Comparison of ENCODE assay signal across 15 mouse cellular contexts in the genomic region with DNA sequence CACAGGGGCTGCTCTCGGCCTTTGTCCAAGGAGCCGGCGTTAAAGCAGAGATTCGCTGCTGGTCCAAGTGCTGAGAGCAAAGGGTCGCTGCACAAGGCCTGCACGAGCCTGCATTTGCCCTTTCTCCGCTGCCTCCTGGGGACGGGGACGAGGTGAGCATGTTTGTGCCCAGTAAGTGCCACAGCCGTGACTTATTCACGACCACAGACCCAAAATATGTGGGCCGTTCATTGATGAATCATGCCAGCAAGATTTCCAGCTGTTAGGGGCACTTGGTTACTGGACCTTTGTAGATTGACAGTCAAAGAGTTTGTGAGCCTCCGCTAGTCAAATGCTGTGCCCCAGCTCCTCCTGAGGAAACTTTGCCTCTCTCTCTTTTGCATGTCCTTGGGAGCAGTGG. TPM values are rescaled to one million over a fixed set of nuclear protein-coding genes. Genes with fewer than 3 reads are reported as not detected.
DNase-seq lines count a peak whose midpoint lies in the region; ATAC-seq and TF ChIP-seq lines count a peak whose summit lies in the region.
"Had no signal": no experiment of that assay in that cellular context is flagged by ENCODE, and none has a peak within 500 bp of the region (broad histone marks: within the 10 kb centered on the region; RNA-seq: fewer than 3 reads in every experiment).

No protein-coding gene starts in this region.

- WGBS in hindbrain, embryonic 10.5 days: 33% methylated on average over 13 of the region's 13 CpGs
- WGBS in hindbrain, postnatal 0 days: 36% methylated on average over 13 of the region's 13 CpGs
- 58% methylated on average over 13 of the region's 13 CpGs for WGBS in limb, embryonic 14.5 days
- WGBS in forebrain, embryonic 10.5 days: 38% methylated on average over 13 of the region's 13 CpGs
- WGBS in heart, adult 2 months: 78% methylated on average over 13 of the region's 13 CpGs

- peak; percentile 15 for DNase-seq in hindbrain, embryonic 10.5 days (ENCODE audit: low spot score)
- no peak for DNase-seq in hindbrain, postnatal 0 days (ENCODE audit: low spot score)
- DNase-seq in 3T3-L1 (ENCODE audit: low read depth, low spot score): peak; percentile 59
- DNase-seq in NIH3T3 (ENCODE audit: low read depth): peak; percentile 36
- DNase-seq in limb, embryonic 14.5 days (ENCODE audit: low spot score): no peak
- no peak for DNase-seq in forebrain, embryonic 10.5 days (ENCODE audit: extremely low spot score, low spot score)
- no peak for DNase-seq in heart, adult 2 months
- no peak for DNase-seq in thymus, postnatal 36 days
- DNase-seq: cerebellum, adult 11-12 months had no signal

- no peak overlapping the region for H3K27ac ChIP-seq in hindbrain, embryonic 10.5 days
- no peak overlapping the region for H3K27ac ChIP-seq in hindbrain, postnatal 0 days
- peak overlapping the region; percentile 62 for H3K27ac ChIP-seq in limb, embryonic 14.5 days (replicated peaks; ENCODE audit: low read depth, low read length)
- no peak overlapping the region for H3K27ac ChIP-seq in forebrain, embryonic 10.5 days
- H3K27ac ChIP-seq in heart, adult 2 months: no peak overlapping the region
- H3K27ac ChIP-seq: embryonic facial prominence, embryonic 12.5 days; forebrain, embryonic 13.5 days; liver, embryonic 14.5 days; midbrain, embryonic 12.5 days had no signal

- H3K4me2 ChIP-seq in hindbrain, postnatal 0 days (ENCODE audit: low read depth, low read length): no peak overlapping the region
- H3K4me2 ChIP-seq in limb, embryonic 14.5 days (replicated peaks; ENCODE audit: low read depth, low read length, severe bottlenecking): no peak overlapping the region

- H3K9ac ChIP-seq in hindbrain, postnatal 0 days (replicated peaks; ENCODE audit: low read length): no peak overlapping the region
- H3K9ac ChIP-seq in limb, embryonic 14.5 days (ENCODE audit: low read depth, low read length, severe bottlenecking): peak overlapping the region; percentile 13; the same call in 1 of the 2 replicates
- no peak overlapping the region for H3K9ac ChIP-seq in heart, adult 2 months (ENCODE audit: low read depth, low read length)
- H3K9ac ChIP-seq: embryonic facial prominence, embryonic 12.5 days; liver, embryonic 14.5 days; midbrain, embryonic 12.5 days had no signal

- no peak for TF ChIP-seq POLR2A in limb, embryonic 14.5 days (IDR thresholded peaks at IDR 0.05; ENCODE audit: borderline replicate concordance, extremely low read depth, insufficient read depth, insufficient read length)
- TF ChIP-seq POLR2A in heart, adult 2 months (IDR thresholded peaks at IDR 0.05; ENCODE audit: insufficient read depth, low read depth, low read length): no peak

- no peak overlapping the region for H3K4me3 ChIP-seq in hindbrain, embryonic 10.5 days
- H3K4me3 ChIP-seq in hindbrain, postnatal 0 days (ENCODE audit: low read length): no peak overlapping the region
- no peak overlapping the region for H3K4me3 ChIP-seq in limb, embryonic 14.5 days (replicated peaks; ENCODE audit: low read length)
- H3K4me3 ChIP-seq in forebrain, embryonic 10.5 days: no peak overlapping the region
- no peak overlapping the region for H3K4me3 ChIP-seq in heart, adult 2 months
- H3K4me3 ChIP-seq: embryonic facial prominence, embryonic 12.5 days; forebrain, embryonic 13.5 days; midbrain, embryonic 12.5 days had no signal

- no peak for ATAC-seq in hindbrain, postnatal 0 days
- ATAC-seq in limb, embryonic 14.5 days (ENCODE audit: low FRiP score, low read depth): no peak
- ATAC-seq: forebrain, embryonic 13.5 days; lung, postnatal 0 days had no signal

- no peaks in the 10 kb centered on the region for H3K36me3 ChIP-seq in hindbrain, embryonic 10.5 days
- H3K36me3 ChIP-seq in hindbrain, postnatal 0 days (ENCODE audit: insufficient read depth, low read length): no peaks in the 10 kb centered on the region
- H3K36me3 ChIP-seq in limb, embryonic 14.5 days (ENCODE audit: control insufficient read depth, insufficient read depth, low read length): no peaks in the 10 kb centered on the region
- no peaks in the 10 kb centered on the region for H3K36me3 ChIP-seq in forebrain, embryonic 10.5 days (replicated peaks)
- H3K36me3 ChIP-seq in heart, adult 2 months (ENCODE audit: control insufficient read depth, insufficient read depth, low read length): no peaks in the 10 kb centered on the region
- H3K36me3 ChIP-seq: embryonic facial prominence, embryonic 12.5 days; midbrain, embryonic 12.5 days had no signal

- H3K4me1 ChIP-seq in hindbrain, embryonic 10.5 days (replicated peaks): peaks cover 52% of the 10 kb centered on the region
- 0 out of 2 replicates have a peak, but pooled peaks cover 3% of the 10 kb centered on the region for H3K4me1 ChIP-seq in hindbrain, postnatal 0 days (ENCODE audit: insufficient read depth, low read length)
- H3K4me1 ChIP-seq in limb, embryonic 14.5 days (ENCODE audit: control insufficient read depth, insufficient read depth, low read length): peaks cover 24% of the 10 kb centered on the region
- peaks cover 39% of the 10 kb centered on the region for H3K4me1 ChIP-seq in forebrain, embryonic 10.5 days
- peaks cover 1% of the 10 kb centered on the region; the same call in 1 of the 2 replicates for H3K4me1 ChIP-seq in heart, adult 2 months (ENCODE audit: control insufficient read depth, insufficient read depth, low read length)

- H3K27me3 ChIP-seq in hindbrain, embryonic 10.5 days (ENCODE audit: insufficient read depth, poor library complexity, severe bottlenecking): no peaks in the 10 kb centered on the region; the same call in none of the 2 replicates
- no peaks in the 10 kb centered on the region for H3K27me3 ChIP-seq in hindbrain, postnatal 0 days (ENCODE audit: insufficient read depth, low read length)
- no peaks in the 10 kb centered on the region for H3K27me3 ChIP-seq in limb, embryonic 14.5 days (ENCODE audit: control insufficient read depth, insufficient read depth, low read length)
- peaks cover 18% of the 10 kb centered on the region; the same call in 1 of the 2 replicates for H3K27me3 ChIP-seq in forebrain, embryonic 10.5 days (ENCODE audit: poor library complexity, severe bottlenecking)
- no peaks in the 10 kb centered on the region for H3K27me3 ChIP-seq in heart, adult 2 months (ENCODE audit: control insufficient read depth, insufficient read depth, low read length)
- H3K27me3 ChIP-seq: embryonic facial prominence, embryonic 12.5 days; forebrain, embryonic 13.5 days had no signal

- intact Hi-C loops in heart, adult 2 months (cut with DNase I): no loop called here

- no peak for TF ChIP-seq CTCF in hindbrain, postnatal 0 days (IDR thresholded peaks at IDR 0.05; ENCODE audit: low read depth)
- TF ChIP-seq CTCF in heart, adult 2 months (IDR thresholded peaks at IDR 0.05): no peak

- TF ChIP-seq EP300 in heart, adult 2 months (IDR thresholded peaks at IDR 0.05; ENCODE audit: insufficient read depth, low read depth, low read length): no peak

- H3K9me3 ChIP-seq in hindbrain, embryonic 10.5 days: no peaks in the 10 kb centered on the region
- H3K9me3 ChIP-seq in hindbrain, postnatal 0 days (ENCODE audit: low read length): no peaks in the 10 kb centered on the region
- H3K9me3 ChIP-seq in limb, embryonic 14.5 days (ENCODE audit: control insufficient read depth, low read length): no peaks in the 10 kb centered on the region
- H3K9me3 ChIP-seq in forebrain, embryonic 10.5 days: no peaks in the 10 kb centered on the region
- H3K9me3 ChIP-seq: embryonic facial prominence, embryonic 12.5 days; forebrain, embryonic 13.5 days; midbrain, embryonic 12.5 days had no signal

- no peaks in the 10 kb centered on the region for H3K79me2 ChIP-seq in heart, adult 2 months (replicated peaks; ENCODE audit: control insufficient read depth, insufficient read depth, low read length)

RNA-seq across cellular contexts. Expression of gene Plekhg6, which starts 42.9 kb away (rescaled TPM):
- 0.13 and 0.20 TPM in 2 replicates for polyA plus RNA-seq in hindbrain, embryonic 10.5 days (2016; fragmentation: Nextera tagmentation; extraction: Ambion mirVana)
- total RNA-seq in hindbrain, postnatal 0 days (2014; rRNA removed): 0.68 and 0.86 TPM in 2 replicates
- polyA plus RNA-seq in hindbrain, postnatal 0 days (2015; fragmentation: Nextera tagmentation; extraction: Ambion mirVana): 0.32 and 0.74 TPM in 2 replicates
- polyA plus RNA-seq in limb, embryonic 14.5 days (2012; rRNA removed): 1.2 and 1.3 TPM in 2 replicates
- polyA plus RNA-seq in limb, embryonic 14.5 days (2014; fragmentation: Nextera tagmentation; extraction: Ambion mirVana): 1.6 and 1.8 TPM in 2 replicates
- 0.07 TPM in 2 replicates for polyA plus RNA-seq in forebrain, embryonic 10.5 days (2016; fragmentation: Nextera tagmentation; extraction: Ambion mirVana)
- under 1 TPM in 1 of 2 experiments, not detected in 1; 0.08 TPM for total RNA-seq in heart, adult 2 months (2021)
- 0.06 and 0.14 TPM in 2 replicates for polyA plus RNA-seq in heart, adult 2 months (2012; rRNA removed)
- total RNA-seq: heart, postnatal 25 days had no signal

Comparison
In these comparisons a context has a peak if more than half of its experiments do, and no peak if none do; other contexts are left out.
1. DNase-seq: peak in hindbrain, embryonic 10.5 days (single experiment), 3T3-L1 (single experiment) and NIH3T3 (single experiment); none in hindbrain, postnatal 0 days (single experiment), limb, embryonic 14.5 days (single experiment), forebrain, embryonic 10.5 days (single experiment), heart, adult 2 months (0 of 2) and thymus, postnatal 36 days (0 of 2).